Mouse (Mus musculus) liver, embryonic 15.5 days (tissue): ENCODE results near the gene 4930544D05Rik. TPM values are rescaled to one million over a fixed set of nuclear protein-coding genes. Genes with fewer than 3 reads are reported as not detected.

Source experiments
- ATAC-seq: fragments of 200-750 bp; cut with Nextera tagmentation; 2 replicates; pipeline ENCODE4 v1.8.0; 2017; ENCODE audit warnings: moderate number of reproducible peaks, mild to moderate bottlenecking, moderate library complexity; ENCODE audit not compliant: insufficient read depth
- H3K27ac ChIP-seq: fragments of 300-500 bp; sonication (generic); replicated peaks from 2 replicates; pipeline ENCODE4 v1.5.1; 2015; ENCODE audit warnings: mild to moderate bottlenecking, inconsistent platforms
- H3K27me3 ChIP-seq: fragments of 300-500 bp; sonication (generic); 2 replicates; pipeline ENCODE4 v1.6.1; 2015; ENCODE audit warnings: mild to moderate bottlenecking, inconsistent platforms
- H3K36me3 ChIP-seq: fragments of 300-500 bp; sonication (generic); replicated peaks from 2 replicates; pipeline ENCODE4 v1.6.1; 2015; ENCODE audit warnings: moderate library complexity, mild to moderate bottlenecking, inconsistent platforms
- H3K4me1 ChIP-seq: fragments of 300-500 bp; sonication (generic); replicated peaks from 2 replicates; pipeline ENCODE4 v1.6.1; 2015; ENCODE audit warnings: inconsistent platforms
- H3K4me2 ChIP-seq: fragments of 300-500 bp; sonication (generic); 2 replicates; pipeline ENCODE4 v1.6.1; 2015; ENCODE audit warnings: moderate library complexity, mild to moderate bottlenecking, inconsistent platforms
- H3K4me3 ChIP-seq: fragments of 300-500 bp; sonication (generic); replicated peaks from 2 replicates; pipeline ENCODE4 v1.5.1; 2015; ENCODE audit warnings: mild to moderate bottlenecking, inconsistent platforms
- H3K9ac ChIP-seq: fragments of 300-500 bp; sonication (generic); 2 replicates; pipeline ENCODE4 v1.6.1; 2015; ENCODE audit warnings: moderate library complexity, mild to moderate bottlenecking, inconsistent platforms
- H3K9me3 ChIP-seq: fragments of 300-500 bp; sonication (generic); replicated peaks from 2 replicates; pipeline ENCODE4 v1.6.1; 2016; ENCODE audit warnings: inconsistent platforms
- WGBS: fragments of 180-500 bp; shearing (Covaris S2); methylation state at CpG from one replicate; pipeline ENCODE4 v1.1.7; 2015; ENCODE audit warnings: mixed read lengths; ENCODE audit not compliant: insufficient replicate concordance; 5-methylcytosine and 5-hydroxymethylcytosine counted together
- polyA plus RNA-seq: library from polyadenylated mRNA; unstranded; fragments of >200 nt; fragmentation: Nextera tagmentation; extraction: Ambion mirVana; gene quantifications from 2 replicates; pipeline ENCODE4 v1.2.1, GENCODE M21; 2015

4930544D05Rik gene
- polyA plus RNA-seq, 1 experiment from 2014 or later, result not detected

DNA sequence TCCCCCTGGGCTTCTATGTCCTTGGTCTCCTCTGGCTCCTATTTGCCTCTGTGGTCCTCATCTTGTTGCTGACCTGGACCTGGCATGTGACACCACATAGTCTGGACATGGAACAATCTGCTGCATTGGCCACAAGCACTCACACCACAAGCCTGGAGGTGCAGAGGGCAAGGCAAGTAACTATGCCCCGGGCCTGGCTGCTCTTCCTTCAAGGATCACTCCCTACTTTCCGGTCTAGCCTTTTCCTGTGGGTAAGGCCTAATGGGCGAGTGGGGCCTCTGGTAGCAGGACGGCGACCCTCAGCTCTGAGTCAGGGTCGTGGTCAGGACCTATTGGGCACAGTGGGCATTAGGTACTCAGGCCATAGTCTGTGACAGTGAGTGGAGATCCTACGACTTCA, 25.6 kb downstream of the 4930544D05Rik start:
- Histone ChIP-seq H3K9ac (no peak overlapping the region), H3K36me3 (peaks cover 22% of the 10 kb centered on the region), H3K4me3 (no peak overlapping the region), H3K4me2 (no peak overlapping the region), H3K27me3 (no peaks in the 10 kb centered on the region), H3K4me1 (peaks cover 62% of the 10 kb centered on the region), H3K9me3 (no peaks in the 10 kb centered on the region), H3K27ac (no peak overlapping the region)
- no peak for ATAC-seq
- 57% methylated on average over 7 of the region's 7 CpGs for WGBS

DNA sequence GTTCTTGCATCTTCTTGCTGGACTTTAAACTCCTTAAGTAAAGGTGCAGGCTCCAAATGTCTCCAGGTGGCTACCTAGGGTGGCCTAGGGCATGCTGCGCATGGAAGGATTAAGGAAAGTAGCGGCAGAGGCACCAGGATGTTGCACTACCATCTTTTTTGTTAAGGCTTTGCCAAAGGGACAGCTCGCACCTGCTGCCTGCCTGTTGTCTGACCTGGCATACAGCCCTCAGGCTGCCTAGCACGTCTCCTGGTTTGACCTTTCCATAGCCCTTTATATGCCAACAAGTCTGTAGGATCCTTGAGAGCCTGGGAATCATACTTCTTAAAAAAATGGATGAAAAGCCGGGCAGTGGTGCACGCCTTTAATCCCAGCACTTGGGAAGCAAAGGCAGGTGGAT, 27.4 kb downstream of the 4930544D05Rik start:
- no peaks in the 10 kb centered on the region for H3K9me3 ChIP-seq
- H3K9ac ChIP-seq, result no peak overlapping the region
- H3K4me3 ChIP-seq, result no peak overlapping the region
- ATAC-seq, result no peak
- no peak overlapping the region for H3K4me2 ChIP-seq
- H3K27ac ChIP-seq, result no peak overlapping the region
- WGBS, result 66% methylated on average over 6 of the region's 6 CpGs
- no peaks in the 10 kb centered on the region for H3K27me3 ChIP-seq
- peaks cover 22% of the 10 kb centered on the region for H3K36me3 ChIP-seq
- H3K4me1 ChIP-seq, result peaks cover 53% of the 10 kb centered on the region

DNA sequence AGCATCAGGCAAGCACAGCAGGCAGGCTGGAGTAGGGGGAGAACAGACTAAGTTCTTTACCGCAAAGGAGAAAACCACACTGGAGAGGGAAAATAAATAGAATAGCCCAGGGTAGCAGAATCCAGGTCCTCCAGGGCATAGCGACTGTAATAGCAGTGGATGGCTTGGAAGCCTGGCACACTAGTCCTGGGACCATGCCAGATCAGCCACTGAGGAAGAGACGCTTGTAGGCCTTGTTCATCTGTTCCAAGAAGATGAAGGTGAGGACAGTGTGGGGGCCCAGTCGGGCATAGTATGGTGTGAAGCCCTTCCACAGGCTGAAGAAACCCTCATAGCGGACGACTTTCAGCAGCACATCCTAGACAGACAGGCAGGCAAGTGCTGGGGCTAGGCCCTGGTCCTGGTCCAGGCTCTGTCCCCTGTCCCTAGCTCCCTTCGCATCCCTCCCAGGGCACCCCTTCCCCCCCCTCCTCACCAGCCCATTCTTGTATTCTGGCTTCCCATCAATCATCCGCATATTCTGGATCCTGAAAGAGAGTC, 29.0 kb downstream of the 4930544D05Rik start:
- WGBS, result 85% methylated on average over 8 of the region's 8 CpGs
- no peaks in the 10 kb centered on the region for H3K9me3 ChIP-seq
- no peak overlapping the region for H3K4me2 ChIP-seq

DNA sequence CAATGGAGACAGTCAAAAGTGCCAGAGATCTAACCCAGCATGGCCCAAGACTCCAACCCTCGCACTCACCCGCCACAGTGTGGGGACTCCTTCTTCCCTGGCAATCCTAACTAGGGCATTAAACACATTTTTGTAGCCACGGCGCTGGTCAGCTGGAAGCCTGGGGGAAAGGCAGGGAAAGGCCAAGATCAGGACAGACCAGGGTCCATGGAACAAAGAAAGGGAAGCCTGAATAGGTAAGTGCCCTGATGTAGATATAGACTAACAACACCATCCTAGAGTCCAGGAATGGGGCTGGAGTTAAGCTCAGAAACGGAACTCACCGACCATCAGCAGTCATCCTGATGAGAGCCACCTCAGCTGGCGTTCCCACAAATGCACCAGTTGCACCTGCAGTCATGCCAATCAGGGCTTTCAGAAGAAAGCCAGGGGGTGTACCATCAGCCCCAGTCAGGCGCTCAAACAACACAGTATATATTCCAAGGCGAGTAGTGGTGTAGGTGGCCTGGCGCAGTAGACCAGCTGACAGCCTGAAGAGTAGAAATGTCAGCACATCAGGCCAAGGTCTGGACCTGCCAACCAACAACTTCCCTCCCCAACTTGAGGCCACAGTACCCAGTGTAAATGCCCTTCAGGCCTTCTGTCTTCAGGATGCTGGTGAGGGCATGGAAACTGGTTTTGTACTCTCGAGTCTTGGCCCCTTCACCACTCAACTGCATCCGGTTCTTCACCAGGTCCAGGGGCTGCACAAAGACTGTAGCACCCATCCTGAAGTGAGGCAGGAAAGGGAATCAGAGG, 30.0 kb downstream of the 4930544D05Rik start:
- Histone ChIP-seq H3K9me3 (no peaks in the 10 kb centered on the region), H3K27ac (peak overlapping the region; percentile 99), H3K4me1 (peaks cover 54% of the 10 kb centered on the region), H3K4me2 (peak overlapping the region; percentile 87), H3K9ac (peak overlapping the region; percentile 80), H3K36me3 (peaks cover 43% of the 10 kb centered on the region), H3K4me3 (peak overlapping the region; percentile 82), H3K27me3 (no peaks in the 10 kb centered on the region)
- no peak for ATAC-seq
- 73% methylated on average over 12 of the region's 12 CpGs for WGBS

More for the DNA sequence above, 29.0 kb downstream of the 4930544D05Rik start:
- peaks cover 53% of the 10 kb centered on the region for H3K4me1 ChIP-seq
- no peak overlapping the region for H3K27ac ChIP-seq
- H3K9ac ChIP-seq, result no peak overlapping the region
- H3K4me3 ChIP-seq, result no peak overlapping the region
- peaks cover 33% of the 10 kb centered on the region for H3K36me3 ChIP-seq
- no peak for ATAC-seq
- no peaks in the 10 kb centered on the region for H3K27me3 ChIP-seq

DNA sequence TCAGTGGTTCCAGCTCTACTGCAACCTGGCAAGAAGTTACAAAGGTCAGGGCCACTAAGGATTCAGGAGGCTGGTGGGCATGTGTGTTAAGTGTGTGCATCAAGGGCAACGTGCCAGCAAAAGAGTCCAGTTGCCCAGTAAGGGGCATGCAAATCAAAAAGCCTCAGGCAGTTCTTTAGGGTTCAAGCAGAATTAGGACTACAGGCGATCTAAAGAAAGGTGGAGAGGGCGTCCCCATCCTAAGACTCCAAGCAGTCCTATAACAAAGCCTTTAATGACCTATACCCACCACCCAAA, 30.6 kb downstream of the 4930544D05Rik start:
- WGBS, result 16% methylated on average over 3 of the region's 3 CpGs

DNA sequence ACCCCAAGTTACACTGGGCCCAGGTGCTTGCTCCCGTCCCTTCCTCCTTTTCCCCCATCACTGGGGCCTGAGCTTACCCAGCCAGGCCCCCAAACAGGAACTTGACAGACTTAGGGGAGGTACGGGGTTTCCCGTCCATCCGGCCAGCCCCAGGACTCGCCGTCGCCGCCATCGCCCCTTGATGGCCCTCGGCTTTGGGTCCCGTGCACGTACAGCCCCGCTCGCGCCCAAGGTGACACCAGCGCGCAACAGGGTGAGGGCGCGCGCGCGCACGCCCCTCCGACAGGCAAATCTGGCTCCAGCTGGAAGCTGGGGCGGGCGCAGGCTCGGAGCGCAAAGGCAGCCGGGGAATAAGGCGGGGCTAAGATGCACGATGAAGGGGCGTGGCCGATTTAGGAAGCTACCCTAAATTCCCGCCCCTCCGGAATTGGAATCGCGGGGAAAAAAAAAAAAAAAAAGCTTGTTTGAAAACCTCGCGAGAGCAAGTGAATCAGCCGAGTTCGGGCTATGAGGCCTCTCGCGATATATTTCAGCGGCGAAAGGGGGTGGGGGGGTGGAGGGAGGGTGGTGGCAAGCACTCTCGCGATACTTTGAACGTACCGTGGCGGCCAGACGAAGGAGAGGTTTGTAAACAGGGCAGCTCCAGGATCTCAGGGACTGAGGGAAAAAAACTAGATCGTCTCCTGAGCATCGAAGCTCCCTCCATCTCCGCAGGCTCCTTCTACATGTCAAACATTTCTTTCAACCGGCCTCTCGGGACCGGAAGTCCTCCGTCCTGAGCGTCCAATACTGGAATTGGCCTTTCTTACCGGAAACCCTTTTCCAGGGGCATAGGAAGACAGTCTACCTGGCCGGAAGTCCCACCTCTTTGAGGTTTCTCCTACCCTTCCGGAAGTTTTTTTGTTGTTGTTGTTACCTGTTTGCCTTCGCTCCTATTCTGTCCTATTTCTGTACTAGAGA, 31.3 kb downstream of the 4930544D05Rik start, which contains the start of the genes Rnf167 and Slc25a11:
Gene Rnf167 (plus strand): TSS at position 545 of the 960 bp plus-strand sequence.
Gene Slc25a11 (minus strand): TSS at position 789 of the 960 bp plus-strand sequence.
- Histone ChIP-seq H3K27me3 (no peaks in the 10 kb centered on the region), H3K4me3 (peak within 1 kb of the TSS; percentile 82), H3K4me1 (peaks cover 63% of the 10 kb centered on the region), H3K27ac (peak within 1 kb of the TSS; percentile 99), H3K9me3 (no peaks in the 10 kb centered on the region), H3K4me2 (peak within 1 kb of the TSS; percentile 99), H3K36me3 (peaks cover 56% of the 10 kb centered on the region), H3K9ac (peak within 1 kb of the TSS; percentile 91)
- ATAC-seq, result peak; percentile 82
- WGBS, result under 1% methylated on average over 63 of the region's 63 CpGs

More for the DNA sequence above, 30.6 kb downstream of the 4930544D05Rik start:
- Histone ChIP-seq H3K9ac (peak overlapping the region; percentile 80), H3K4me2 (peak overlapping the region; percentile 87), H3K9me3 (no peaks in the 10 kb centered on the region), H3K4me1 (peaks cover 59% of the 10 kb centered on the region), H3K27ac (peak overlapping the region; percentile 99), H3K36me3 (peaks cover 48% of the 10 kb centered on the region), H3K4me3 (peak overlapping the region; percentile 82), H3K27me3 (no peaks in the 10 kb centered on the region)
- ATAC-seq, result no peak

DNA sequence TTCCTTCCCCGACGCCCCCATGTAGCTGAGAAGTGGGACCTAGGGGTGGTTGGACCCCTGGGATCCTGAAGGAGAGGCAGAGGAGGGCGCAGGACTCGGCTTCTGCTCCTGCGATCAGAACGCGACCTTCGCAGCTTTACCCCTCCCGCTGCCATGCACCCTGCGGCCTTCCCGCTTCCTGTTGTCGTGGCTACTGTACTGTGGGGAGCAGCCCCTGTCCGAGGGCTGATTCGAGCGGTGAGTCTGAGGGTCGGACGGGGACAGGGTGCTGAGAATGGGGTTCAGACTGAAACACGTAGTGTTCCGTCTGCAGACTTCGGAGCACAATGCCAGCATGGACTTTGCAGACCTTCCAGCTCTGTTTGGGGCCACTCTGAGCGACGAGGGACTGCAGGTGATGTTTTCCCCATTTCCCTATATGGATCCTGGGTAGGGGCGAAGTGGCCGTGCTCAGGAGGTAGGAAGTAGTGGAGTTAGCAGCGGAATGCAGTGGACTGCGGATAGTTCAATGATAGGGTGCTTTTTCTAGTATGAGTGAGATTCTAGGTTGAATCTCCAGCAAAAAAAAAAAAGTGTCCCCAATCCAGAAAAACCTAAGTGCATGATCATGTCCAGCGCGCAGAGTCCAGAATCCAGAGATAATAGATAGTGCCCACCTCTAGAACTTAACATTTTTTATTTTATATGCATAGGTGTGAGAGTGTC, 32.2 kb downstream of the 4930544D05Rik start:
- Histone ChIP-seq H3K27ac (peak overlapping the region; percentile 99), H3K4me3 (peak overlapping the region; percentile 82), H3K27me3 (no peaks in the 10 kb centered on the region), H3K4me1 (peaks cover 67% of the 10 kb centered on the region), H3K4me2 (peak overlapping the region; percentile 99), H3K9ac (peak overlapping the region; percentile 91), H3K9me3 (no peaks in the 10 kb centered on the region), H3K36me3 (peaks cover 65% of the 10 kb centered on the region)
- ATAC-seq, result peak; percentile 11; the same call in 1 of the 2 replicates
- 1% methylated on average over 28 of the region's 28 CpGs for WGBS

DNA sequence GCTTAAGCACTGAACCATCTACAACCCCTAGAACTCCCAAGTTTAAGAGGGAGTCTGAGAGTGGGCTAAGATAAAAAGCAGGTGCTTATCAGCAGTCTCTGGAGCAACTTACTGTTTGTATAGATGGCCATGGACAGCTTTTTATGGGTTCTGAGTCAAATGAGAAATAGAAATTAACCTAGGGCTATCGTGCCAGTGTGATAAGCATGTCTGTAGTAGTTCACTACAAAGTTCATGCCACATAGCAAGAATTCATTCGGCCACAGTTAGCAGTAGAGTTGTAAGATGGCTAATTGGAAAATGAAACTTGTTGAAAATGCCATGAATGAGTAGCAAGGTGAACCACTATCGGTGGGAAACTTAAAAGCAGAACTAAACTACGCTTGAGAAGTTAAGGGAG, 32.9 kb downstream of the 4930544D05Rik start:
- Histone ChIP-seq H3K27me3 (no peaks in the 10 kb centered on the region), H3K4me1 (peaks cover 69% of the 10 kb centered on the region), H3K4me3 (peak overlapping the region; percentile 82), H3K36me3 (peaks cover 62% of the 10 kb centered on the region), H3K9me3 (no peaks in the 10 kb centered on the region), H3K27ac (peak overlapping the region; percentile 99), H3K9ac (peak overlapping the region; percentile 91), H3K4me2 (peak overlapping the region; percentile 99)
- WGBS, result 9% methylated on average over 4 of the region's 4 CpGs
- peak; percentile 10; the same call in 1 of the 2 replicates for ATAC-seq

DNA sequence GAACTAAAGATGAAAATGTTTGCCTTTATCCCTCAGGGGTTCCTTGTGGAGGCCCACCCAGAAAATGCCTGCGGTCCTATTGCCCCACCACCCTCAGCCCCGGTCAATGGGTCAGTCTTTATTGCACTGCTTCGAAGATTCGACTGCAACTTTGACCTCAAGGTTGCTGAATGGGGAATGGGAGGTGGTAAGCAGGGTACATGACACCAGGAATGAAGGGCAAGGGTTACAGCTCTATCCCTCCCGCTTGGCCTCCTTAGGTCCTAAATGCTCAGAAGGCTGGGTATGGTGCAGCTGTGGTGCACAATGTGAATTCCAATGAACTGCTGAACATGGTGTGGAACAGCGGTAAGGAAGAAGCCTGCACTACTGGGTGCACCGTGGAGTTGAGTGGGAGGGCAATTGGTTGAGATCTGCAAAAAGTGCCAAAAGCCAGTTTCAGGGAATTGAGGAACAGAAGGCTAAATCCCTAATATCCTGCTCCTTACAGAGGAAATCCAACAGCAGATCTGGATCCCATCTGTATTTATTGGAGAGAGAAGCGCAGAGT, 33.6 kb downstream of the 4930544D05Rik start:
- no peaks in the 10 kb centered on the region for H3K9me3 ChIP-seq
- peaks cover 69% of the 10 kb centered on the region for H3K4me1 ChIP-seq
- H3K4me2 ChIP-seq, result peak overlapping the region; percentile 99
- H3K4me3 ChIP-seq, result peak overlapping the region; percentile 82
- no peak for ATAC-seq
- H3K27me3 ChIP-seq, result no peaks in the 10 kb centered on the region
- peak overlapping the region; percentile 91 for H3K9ac ChIP-seq
- 72% methylated on average over 8 of the region's 8 CpGs for WGBS
- peaks cover 57% of the 10 kb centered on the region for H3K36me3 ChIP-seq
- H3K27ac ChIP-seq, result peak overlapping the region; percentile 99
